ENCODE assay signal across 12 mouse cellular contexts in the genomic region with DNA sequence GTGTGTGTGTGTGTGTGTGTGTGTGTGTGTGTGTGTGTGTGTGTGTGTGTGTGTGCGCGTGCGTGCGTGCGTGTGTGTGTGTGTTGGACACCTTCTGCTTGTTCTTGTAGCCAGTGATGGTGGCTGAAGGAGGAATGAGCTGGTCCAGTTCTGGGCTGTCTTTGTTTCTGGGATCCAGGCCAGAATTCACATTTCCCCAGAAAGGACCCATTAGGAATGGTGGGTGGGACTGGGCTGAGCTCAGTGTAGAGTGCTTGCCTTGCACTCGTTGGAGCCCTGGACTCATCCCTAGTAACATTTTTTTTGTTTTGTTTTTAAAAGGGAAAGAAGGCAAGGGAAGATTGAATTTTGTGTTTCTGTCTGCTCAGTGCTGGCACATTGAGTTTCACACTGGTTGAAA. TPM values are rescaled to one million over a fixed set of nuclear protein-coding genes. Genes with fewer than 3 reads are reported as not detected.
DNase-seq lines count a peak whose midpoint lies in the region; ATAC-seq and TF ChIP-seq lines count a peak whose summit lies in the region.
"Had no signal": no experiment of that assay in that cellular context is flagged by ENCODE, and none has a peak within 500 bp of the region (broad histone marks: within the 10 kb centered on the region; RNA-seq: fewer than 3 reads in every experiment).

No protein-coding gene starts in this region.

- no peak overlapping the region for H3K4me3 ChIP-seq in heart, embryonic 10.5 days
- no peak overlapping the region for H3K4me3 ChIP-seq in heart, embryonic 11.5 days (ENCODE audit: low read depth, low read length)
- no peak overlapping the region for H3K4me3 ChIP-seq in heart, embryonic 12.5 days
- no peak overlapping the region for H3K4me3 ChIP-seq in lung, postnatal 0 days (ENCODE audit: low read depth, low read length)
- no peak overlapping the region for H3K4me3 ChIP-seq in liver, embryonic 11.5 days (ENCODE audit: low read depth, low read length)
- H3K4me3 ChIP-seq: limb, embryonic 13.5 days; midbrain, embryonic 15.5 days had no signal

- H3K36me3 ChIP-seq in heart, embryonic 10.5 days = peaks cover 16% of the 10 kb centered on the region
- 0 out of 2 replicates have a peak, but pooled peaks cover 2% of the 10 kb centered on the region for H3K36me3 ChIP-seq in heart, embryonic 11.5 days (ENCODE audit: control insufficient read depth, insufficient read depth, low read length)
- H3K36me3 ChIP-seq in heart, embryonic 12.5 days = peaks cover 18% of the 10 kb centered on the region
- no peaks in the 10 kb centered on the region for H3K36me3 ChIP-seq in lung, postnatal 0 days (ENCODE audit: insufficient read depth, low read length)
- H3K36me3 ChIP-seq in liver, embryonic 11.5 days (ENCODE audit: control insufficient read depth, insufficient read depth, low read length) = no peaks in the 10 kb centered on the region
- H3K36me3 ChIP-seq: midbrain, embryonic 15.5 days had no signal

- intact Hi-C loops in left cerebral cortex, postnatal 36 days (cut with DNase I) = no loop called here

- no peak for TF ChIP-seq CTCF in lung, postnatal 0 days (IDR thresholded peaks at IDR 0.05)

- H3K4me1 ChIP-seq in heart, embryonic 10.5 days = peaks cover 18% of the 10 kb centered on the region
- peaks cover 11% of the 10 kb centered on the region for H3K4me1 ChIP-seq in heart, embryonic 11.5 days (ENCODE audit: control insufficient read depth, insufficient read depth, low read length)
- peaks cover 56% of the 10 kb centered on the region for H3K4me1 ChIP-seq in heart, embryonic 12.5 days (replicated peaks)
- peaks cover 5% of the 10 kb centered on the region; the same call in 1 of the 2 replicates for H3K4me1 ChIP-seq in lung, postnatal 0 days (ENCODE audit: insufficient read depth, low read depth, low read length)
- H3K4me1 ChIP-seq in liver, embryonic 11.5 days (replicated peaks; ENCODE audit: control insufficient read depth, insufficient read depth, low read length) = no peaks in the 10 kb centered on the region; the same call in 1 of the 2 replicates
- H3K4me1 ChIP-seq: midbrain, embryonic 15.5 days had no signal

- no peak for ATAC-seq in heart, embryonic 11.5 days (replicated peaks; ENCODE audit: insufficient number of reproducible peaks, low FRiP score, low TSS enrichment)
- no peak for ATAC-seq in heart, embryonic 12.5 days (ENCODE audit: insufficient number of reproducible peaks, low FRiP score)
- peak; percentile 70 for ATAC-seq in lung, postnatal 0 days
- no peak for ATAC-seq in liver, embryonic 11.5 days (replicated peaks; ENCODE audit: low FRiP score)
- ATAC-seq: midbrain, embryonic 15.5 days had no signal

- WGBS in heart, embryonic 10.5 days = 69% methylated on average over 4 of the region's 6 CpGs
- 87% methylated on average over 6 of the region's 6 CpGs for WGBS in heart, embryonic 11.5 days (ENCODE audit: insufficient replicate concordance)
- WGBS in heart, embryonic 12.5 days = 85% methylated on average over 5 of the region's 6 CpGs
- 80% methylated on average over 6 of the region's 6 CpGs for WGBS in lung, postnatal 0 days
- 89% methylated on average over 6 of the region's 6 CpGs for WGBS in liver, embryonic 11.5 days

- H3K9ac ChIP-seq in heart, embryonic 11.5 days (ENCODE audit: low read depth, low read length) = no peak overlapping the region
- H3K9ac ChIP-seq in heart, embryonic 12.5 days = no peak overlapping the region
- no peak overlapping the region for H3K9ac ChIP-seq in lung, postnatal 0 days (replicated peaks; ENCODE audit: low read depth)
- H3K9ac ChIP-seq in liver, embryonic 11.5 days (ENCODE audit: low read depth, low read length) = no peak overlapping the region
- H3K9ac ChIP-seq: limb, embryonic 13.5 days; midbrain, embryonic 15.5 days had no signal

- H3K4me2 ChIP-seq in heart, embryonic 11.5 days = no peak overlapping the region
- no peak overlapping the region for H3K4me2 ChIP-seq in heart, embryonic 12.5 days
- no peak overlapping the region for H3K4me2 ChIP-seq in lung, postnatal 0 days (replicated peaks; ENCODE audit: low read depth, low read length)
- H3K4me2 ChIP-seq in liver, embryonic 11.5 days = no peak overlapping the region
- H3K4me2 ChIP-seq: limb, embryonic 13.5 days; midbrain, embryonic 15.5 days had no signal

- TF ChIP-seq EP300 in lung, postnatal 0 days (IDR thresholded peaks at IDR 0.05) = no peak

- H3K9me3 ChIP-seq in heart, embryonic 10.5 days = no peaks in the 10 kb centered on the region
- H3K9me3 ChIP-seq in heart, embryonic 11.5 days (replicated peaks; ENCODE audit: control insufficient read depth, low read length) = no peaks in the 10 kb centered on the region
- no peaks in the 10 kb centered on the region for H3K9me3 ChIP-seq in heart, embryonic 12.5 days (replicated peaks)
- no peaks in the 10 kb centered on the region for H3K9me3 ChIP-seq in lung, postnatal 0 days (ENCODE audit: low read length)
- no peaks in the 10 kb centered on the region for H3K9me3 ChIP-seq in liver, embryonic 11.5 days (ENCODE audit: control insufficient read depth, low read length)
- H3K9me3 ChIP-seq: limb, embryonic 13.5 days; midbrain, embryonic 15.5 days had no signal

- peak overlapping the region; percentile 47; the same call in 1 of the 2 replicates for H3K27ac ChIP-seq in heart, embryonic 10.5 days
- H3K27ac ChIP-seq in heart, embryonic 11.5 days (ENCODE audit: low read depth, low read length) = no peak overlapping the region
- H3K27ac ChIP-seq in heart, embryonic 12.5 days (ENCODE audit: poor library complexity, severe bottlenecking) = 0 out of 2 replicates have a peak overlapping the region, but pooled peaks have one; percentile 1
- no peak overlapping the region for H3K27ac ChIP-seq in lung, postnatal 0 days (ENCODE audit: low read length)
- no peak overlapping the region for H3K27ac ChIP-seq in liver, embryonic 11.5 days (ENCODE audit: low read depth, low read length)
- H3K27ac ChIP-seq: limb, embryonic 13.5 days; midbrain, embryonic 15.5 days had no signal

- no peak for DNase-seq in heart, embryonic 10.5 days (ENCODE audit: low spot score)
- DNase-seq in NIH3T3 (ENCODE audit: low read depth) = peak; percentile 70
- peak; percentile 78 for DNase-seq in lung, postnatal 0 days (ENCODE audit: low spot score)
- no peak for DNase-seq in right cerebral cortex, adult 18-20 months
- no peak for DNase-seq in liver, embryonic 11.5 days (ENCODE audit: low spot score)
- no peak for DNase-seq in left cerebral cortex, postnatal 36 days (ENCODE audit: low spot score in 2 of 2)
- DNase-seq: adrenal gland, postnatal 25 days had no signal

- no peaks in the 10 kb centered on the region for H3K27me3 ChIP-seq in heart, embryonic 10.5 days (ENCODE audit: insufficient read depth, poor library complexity, severe bottlenecking)
- no peaks in the 10 kb centered on the region for H3K27me3 ChIP-seq in heart, embryonic 11.5 days (ENCODE audit: control insufficient read depth, insufficient read depth, low read length)
- H3K27me3 ChIP-seq in heart, embryonic 12.5 days (replicated peaks) = no peaks in the 10 kb centered on the region
- no peaks in the 10 kb centered on the region for H3K27me3 ChIP-seq in lung, postnatal 0 days (replicated peaks; ENCODE audit: insufficient read depth, low read length)
- no peaks in the 10 kb centered on the region for H3K27me3 ChIP-seq in liver, embryonic 11.5 days (replicated peaks; ENCODE audit: control insufficient read depth, insufficient read depth, low read length)
- H3K27me3 ChIP-seq: limb, embryonic 13.5 days; midbrain, embryonic 15.5 days had no signal

RNA-seq across cellular contexts. Expression of gene 1700034J05Rik, which starts 18.3 kb away (rescaled TPM):
- 0.22 and 0.33 TPM in 2 replicates for polyA plus RNA-seq in heart, embryonic 10.5 days (2016; fragmentation: Nextera tagmentation; extraction: Ambion mirVana)
- 0.21 and 0.42 TPM in 2 replicates for polyA plus RNA-seq in heart, embryonic 11.5 days (2014; fragmentation: Nextera tagmentation; extraction: Ambion mirVana)
- 0.17 and 0.23 TPM in 2 replicates for polyA plus RNA-seq in heart, embryonic 12.5 days (2016; fragmentation: Nextera tagmentation; extraction: Ambion mirVana)
- 0.13 and 0.17 TPM in 2 replicates for polyA plus RNA-seq in lung, postnatal 0 days (2015; fragmentation: Nextera tagmentation; extraction: Ambion mirVana)
- polyA plus RNA-seq in liver, embryonic 11.5 days (2014; fragmentation: Nextera tagmentation; extraction: Ambion mirVana) = 0.08 and 0.17 TPM in 2 replicates
- total RNA-seq in left cerebral cortex, postnatal 36 days (2021) = not detected
- total RNA-seq: adrenal gland, postnatal 25 days had no signal
- polyA plus RNA-seq: frontal cortex, adult 2 months; midbrain, embryonic 15.5 days had no signal

RNA-seq across cellular contexts. Expression of gene Ppfibp1, which starts 47.7 kb away (rescaled TPM):
- polyA plus RNA-seq in heart, embryonic 10.5 days (2016; fragmentation: Nextera tagmentation; extraction: Ambion mirVana) = 67.3 and 88.3 TPM in 2 replicates
- polyA plus RNA-seq in heart, embryonic 11.5 days (2014; fragmentation: Nextera tagmentation; extraction: Ambion mirVana) = 78.0 and 86.2 TPM in 2 replicates
- polyA plus RNA-seq in heart, embryonic 12.5 days (2016; fragmentation: Nextera tagmentation; extraction: Ambion mirVana) = 83.9 and 84.8 TPM in 2 replicates
- polyA plus RNA-seq in lung, postnatal 0 days (2015; fragmentation: Nextera tagmentation; extraction: Ambion mirVana) = 50.5 and 53.5 TPM in 2 replicates
- polyA plus RNA-seq in liver, embryonic 11.5 days (2014; fragmentation: Nextera tagmentation; extraction: Ambion mirVana) = 31.1 and 33.1 TPM in 2 replicates
- 10 to 100 TPM; 47.8 to 63.8 TPM for total RNA-seq in left cerebral cortex, postnatal 36 days (2021)

Comparison
In these comparisons a context has a peak if more than half of its experiments do, and no peak if none do; other contexts are left out.
1. H3K27ac ChIP-seq: peak in heart, embryonic 10.5 days (single experiment) and heart, embryonic 12.5 days (single experiment); none in heart, embryonic 11.5 days (single experiment), lung, postnatal 0 days (single experiment) and liver, embryonic 11.5 days (single experiment).
2. DNase-seq: peak in NIH3T3 (single experiment) and lung, postnatal 0 days (single experiment); none in heart, embryonic 10.5 days (single experiment), right cerebral cortex, adult 18-20 months (single experiment), liver, embryonic 11.5 days (single experiment) and left cerebral cortex, postnatal 36 days (0 of 2).